Mouse (Mus musculus) gastrocnemius, adult 2 months (tissue): Measurements from ENCODE around the gene Cd163l1. TPM values are rescaled to one million over a fixed set of nuclear protein-coding genes. Genes with fewer than 3 reads are reported as not detected.
A peak's percentile ranks its signal among the peaks of the same experiment; 100 is the strongest.

Source experiments
- DNase-seq: peaks from one replicate; pipeline ENCODE4 v3.0.0; 2022
- H3K27ac ChIP-seq: fragments of 200-600 bp; 2 replicates; pipeline ENCODE4 v1.8.1; 2022; ENCODE audit warnings: mild to moderate bottlenecking
- H3K4me3 ChIP-seq: fragments of 200-600 bp; 2 replicates; pipeline ENCODE4 v1.8.1; 2022; ENCODE audit warnings: mild to moderate bottlenecking, moderate library complexity
- CTCF ChIP-seq: fragments of 200-600 bp; IDR thresholded peaks from 2 replicates; pipeline ENCODE4 v1.8.1; 2022; ENCODE audit warnings: antibody characterized with exemption, mild to moderate bottlenecking, moderate library complexity
- intact Hi-C: fragments of 180-260 bp; cut with DNase I; formaldehyde crosslinking; loops from one replicate; pipeline ENCODE4 v1.15.1; 2025
- long read RNA-seq, 2 experiments: library from polyadenylated mRNA; stranded (forward); transcript quantifications; one replicate each; pipeline ENCODE4 v2.0.0; 2021
- total RNA-seq, 2 experiments: library from RNA; stranded (reverse); gene quantifications; 2 replicates each; pipeline ENCODE4 v1.2.3; 2021

The Cd163l1 gene
- total RNA-seq: not detected
- long read RNA-seq, experiment 1: 0 reads
- long read RNA-seq, experiment 2: 0 reads

GRCm38 (mm10) chr7:140217967-140218366 lies at the start of gene Cd163l1:
Cd163l1 (plus strand) TSS chr7:140218267.
- Histone ChIP-seq H3K4me3 (no peak within 1 kb of the TSS), H3K27ac (no peak within 1 kb of the TSS)
- no peak for DNase-seq
- intact Hi-C loops: no loop called here
- TF ChIP-seq CTCF: no peak

GRCm38 (mm10) chr7:140169386-140169785 lies 48.7 kb upstream of the Cd163l1 start:
- DNase-seq: no peak
- Histone ChIP-seq H3K27ac (no peak overlapping the region), H3K4me3 (no peak overlapping the region)
- no peak for TF ChIP-seq CTCF
- intact Hi-C loops: no loop called here

GRCm38 (mm10) chr7:140170863-140171262 lies 47.2 kb upstream of the Cd163l1 start:
- no peak overlapping the region for H3K27ac ChIP-seq
- intact Hi-C loops: no loop called here
- H3K4me3 ChIP-seq: no peak overlapping the region
- TF ChIP-seq CTCF: no peak
- DNase-seq: no peak

- intact Hi-C loops: no loop called here
Measured at GRCm38 (mm10) chr7:140172936-140173335, 45.1 kb upstream of the Cd163l1 start, which contains the start of gene Olfr523. Olfr523 (plus strand) TSS chr7:140173217.

GRCm38 (mm10) chr7:140179176-140179575 lies 38.9 kb upstream of the Cd163l1 start:
- H3K27ac ChIP-seq: no peak overlapping the region
- intact Hi-C loops: no loop called here
- no peak for DNase-seq
- no peak for TF ChIP-seq CTCF
- H3K4me3 ChIP-seq: no peak overlapping the region

More at GRCm38 (mm10) chr7:140172936-140173335, 45.1 kb upstream of the Cd163l1 start, which contains the start of gene Olfr523:
- no peak for DNase-seq
- Histone ChIP-seq H3K27ac (no peak within 1 kb of the TSS), H3K4me3 (no peak within 1 kb of the TSS)
- no peak for TF ChIP-seq CTCF

GRCm38 (mm10) chr7:140180692-140181091 lies 37.4 kb upstream of the Cd163l1 start:
- Histone ChIP-seq H3K4me3 (no peak overlapping the region), H3K27ac (no peak overlapping the region)
- intact Hi-C loops: no loop called here
- DNase-seq: no peak
- no peak for TF ChIP-seq CTCF

- TF ChIP-seq CTCF: no peak
- no peak for DNase-seq
- Histone ChIP-seq H3K4me3 (no peak overlapping the region), H3K27ac (no peak overlapping the region)
- intact Hi-C loops: no loop called here
Measured at GRCm38 (mm10) chr7:140184206-140184605, 33.9 kb upstream of the Cd163l1 start.

GRCm38 (mm10) chr7:140186646-140187620 lies 31.1 kb upstream of the Cd163l1 start:
- H3K27ac ChIP-seq: no peak overlapping the region
- TF ChIP-seq CTCF: no peak
- intact Hi-C loops: no loop called here
- no peak for DNase-seq
- H3K4me3 ChIP-seq: no peak overlapping the region

GRCm38 (mm10) chr7:140187721-140188390 lies 30.2 kb upstream of the Cd163l1 start:
- intact Hi-C loops: no loop called here
- DNase-seq: no peak
- no peak overlapping the region for H3K27ac ChIP-seq
- no peak overlapping the region for H3K4me3 ChIP-seq
- TF ChIP-seq CTCF: no peak

- no peak for DNase-seq
Measured at GRCm38 (mm10) chr7:140188391-140189328, 29.4 kb upstream of the Cd163l1 start.

GRCm38 (mm10) chr7:140190435-140190834 lies 27.6 kb upstream of the Cd163l1 start:
- intact Hi-C loops: no loop called here
- DNase-seq: no peak
- H3K4me3 ChIP-seq: no peak overlapping the region
- no peak overlapping the region for H3K27ac ChIP-seq
- TF ChIP-seq CTCF: no peak

More at GRCm38 (mm10) chr7:140188391-140189328, 29.4 kb upstream of the Cd163l1 start:
- Histone ChIP-seq H3K4me3 (no peak overlapping the region), H3K27ac (no peak overlapping the region)
- intact Hi-C loops: no loop called here
- TF ChIP-seq CTCF: peak; percentile 45; the same call in 1 of the 2 replicates

- H3K27ac ChIP-seq: no peak overlapping the region
- intact Hi-C loops: no loop called here
- no peak for DNase-seq
Measured at GRCm38 (mm10) chr7:140192445-140192844, 25.6 kb upstream of the Cd163l1 start.

More at GRCm38 (mm10) chr7:140192445-140192844, 25.6 kb upstream of the Cd163l1 start:
- TF ChIP-seq CTCF: no peak
- no peak overlapping the region for H3K4me3 ChIP-seq
